Mouse (Mus musculus): Measurements from ENCODE around the gene Psmd14.

Gene Psmd14

GRCm38 (mm10) chr2:61813106-61813505, 101.6 kb downstream of the Psmd14 start:
- DNase-seq (ENCODE audit: low spot score in 2 of 2) = peak in 1 of 2 experiments; percentile 24

GRCm38 (mm10) chr2:61813521-61813920, 102.0 kb downstream of the Psmd14 start:
- DNase-seq (ENCODE audit: low spot score in 2 of 2) = no peak

DNA sequence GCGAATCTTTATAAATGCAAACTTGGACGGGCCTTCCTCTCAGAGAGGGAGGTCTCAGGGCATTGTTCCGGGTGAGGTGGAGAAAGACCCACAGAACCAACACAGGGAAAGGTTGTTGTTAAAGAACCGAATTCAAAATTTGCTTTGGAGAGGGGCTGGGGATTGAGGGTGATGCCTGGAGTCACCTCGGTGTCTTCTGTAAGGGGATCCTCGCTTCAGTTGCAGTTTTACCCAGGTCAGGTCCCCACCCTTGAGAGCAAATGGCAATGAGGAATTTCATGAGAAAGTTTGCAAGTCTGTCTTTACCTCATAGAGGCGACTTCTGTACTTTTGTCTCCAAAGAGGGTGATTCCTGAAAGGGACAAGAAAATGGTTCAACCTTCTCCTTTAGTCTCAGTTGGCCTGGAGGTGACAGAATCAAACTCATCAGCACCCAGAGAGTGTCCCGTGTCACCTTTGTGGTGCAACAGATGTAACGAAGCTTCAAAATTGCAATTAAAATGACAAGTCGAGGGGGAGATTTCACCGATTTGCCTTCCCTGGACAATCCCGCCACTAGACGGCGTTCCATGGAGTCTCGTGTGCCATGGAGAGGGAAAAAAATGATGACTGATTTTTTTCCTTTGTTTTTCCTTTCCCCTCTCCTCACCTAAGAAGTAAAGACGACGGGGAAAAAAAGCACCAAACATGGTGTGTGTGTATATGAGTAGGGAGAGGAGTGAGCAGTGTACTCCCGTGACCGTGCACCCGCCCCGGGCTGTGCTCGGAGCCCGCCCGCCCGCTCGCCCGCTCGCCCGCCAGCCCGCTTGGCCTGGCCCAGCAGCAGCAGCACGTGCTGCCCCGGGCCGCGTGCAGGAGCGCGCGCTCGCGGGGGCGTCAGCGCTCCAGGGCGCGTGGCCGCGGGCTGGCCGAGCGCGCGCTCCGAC, 103.3 kb downstream of the Psmd14 start:
- peak in 1 of 2 experiments; percentile 37 for DNase-seq (ENCODE audit: low spot score in 2 of 2)

GRCm38 (mm10) chr2:61815583-61816313, 104.3 kb downstream of the Psmd14 start:
- peak in 1 of 2 experiments; percentile 51 for DNase-seq (ENCODE audit: low spot score in 2 of 2)

- DNase-seq (ENCODE audit: low spot score in 2 of 2) = no peak
Measured at GRCm38 (mm10) chr2:61818197-61818596, 106.7 kb downstream of the Psmd14 start.

DNA sequence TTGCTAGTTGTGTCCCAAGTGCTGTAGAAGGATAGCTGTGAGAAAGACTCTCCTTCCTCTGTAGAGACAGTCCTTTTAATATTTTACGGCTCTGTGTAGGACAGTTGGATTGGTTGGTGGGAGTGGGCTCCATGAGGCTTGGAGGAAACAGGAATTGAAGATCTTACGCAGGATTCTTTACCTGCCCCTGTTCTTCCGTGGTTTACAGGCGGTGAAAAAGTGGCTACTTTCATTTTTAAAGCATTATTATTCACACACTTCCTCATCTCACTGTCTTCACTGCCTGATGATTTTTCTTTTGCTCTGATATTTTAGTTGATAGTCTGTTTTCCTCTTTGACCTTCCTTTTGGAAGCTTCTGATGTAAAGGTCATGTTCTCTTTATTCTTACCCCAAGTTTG, 108.7 kb downstream of the Psmd14 start:
- no peak for DNase-seq (ENCODE audit: low spot score in 2 of 2)

DNA sequence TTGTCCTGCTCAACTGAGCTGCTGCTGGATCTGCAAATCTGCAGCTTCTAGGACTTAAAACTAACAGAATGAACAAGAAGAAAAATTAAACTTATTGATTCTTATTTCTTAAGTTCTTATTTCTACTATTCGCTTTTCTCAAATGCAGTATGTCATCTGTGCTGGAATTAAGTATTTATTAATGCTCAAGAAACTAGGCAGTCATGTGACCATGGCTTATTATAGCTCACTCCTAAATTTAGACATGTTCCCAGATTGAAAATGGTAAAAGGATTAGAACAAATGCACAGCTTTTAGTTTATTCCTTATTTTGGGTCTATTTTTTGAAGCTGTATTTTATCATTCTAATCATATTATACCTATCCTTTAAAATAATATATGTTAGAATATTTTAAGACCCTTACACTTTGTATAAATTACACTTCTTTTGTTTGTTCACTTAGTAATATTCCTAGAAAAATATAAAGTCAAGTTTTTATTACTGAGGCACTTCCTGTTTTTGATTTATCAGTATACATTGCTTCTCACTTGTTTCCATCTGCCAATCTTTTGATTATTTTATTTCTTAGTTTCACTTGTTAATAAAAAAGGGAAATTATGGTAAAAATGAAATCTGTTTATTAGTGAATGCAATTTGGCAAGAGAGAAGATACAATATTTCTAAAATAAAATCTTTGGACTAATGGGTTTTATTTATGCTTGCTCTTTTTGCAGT, 112.1 kb downstream of the Psmd14 start:
- no peak for DNase-seq (ENCODE audit: low spot score in 2 of 2)

- no peak for DNase-seq (ENCODE audit: low spot score in 2 of 2)
Measured at GRCm38 (mm10) chr2:61837243-61837806, 125.8 kb downstream of the Psmd14 start.

All from left cerebral cortex, adult 9 months (tissue).